Mouse (Mus musculus) myocyte (in vitro differentiated cells): Measurements from ENCODE around the gene Apom. TPM values are rescaled to one million over a fixed set of nuclear protein-coding genes. Genes with fewer than 3 reads are reported as not detected.

ENCODE experiments used
- H3K27me3 ChIP-seq: one replicate; pipeline ENCODE4 v1.6.1; 2011; ENCODE audit not compliant: control insufficient read depth, insufficient read depth, insufficient read length
- H3K36me3 ChIP-seq: one replicate; pipeline ENCODE4 v1.6.1; 2011; ENCODE audit not compliant: control insufficient read depth, insufficient read depth
- H3K4me2 ChIP-seq: one replicate; pipeline ENCODE4 v1.6.1; 2011; ENCODE audit warnings: low read depth, control low read depth
- H3K4me3 ChIP-seq: one replicate; pipeline ENCODE4 v1.5.1; 2011; ENCODE audit warnings: mild to moderate bottlenecking, control low read depth, moderate library complexity
- H3K79me2 ChIP-seq: one replicate; pipeline ENCODE4 v1.6.1; 2011; ENCODE audit not compliant: control insufficient read depth, insufficient read depth
- H3ac ChIP-seq: one replicate; pipeline ENCODE4 v1.6.1; 2011; ENCODE audit not compliant: control insufficient read depth, insufficient read length
- CEBPB ChIP-seq: IDR thresholded peaks from 2 replicates; pipeline ENCODE4 v1.6.1; 2011; ENCODE audit warnings: mild to moderate bottlenecking, moderate library complexity; ENCODE audit not compliant: poor library complexity, insufficient read depth, severe bottlenecking
- E2F4 ChIP-seq: IDR thresholded peaks from one replicate; pipeline ENCODE4 v1.6.1; 2011; ENCODE audit warnings: mild to moderate bottlenecking, control low read depth, moderate library complexity; ENCODE audit not compliant: insufficient read depth
- MAX ChIP-seq: IDR thresholded peaks from one replicate; pipeline ENCODE4 v1.6.1; 2011; ENCODE audit warnings: low read depth, mild to moderate bottlenecking, control low read depth
- MYOD1 ChIP-seq, 3 experiments: IDR thresholded peaks; one replicate each; pipeline ENCODE4 v1.6.1; 2011; ENCODE audit warnings: control low read depth in 2 of 3, low read depth in 2 of 3, mild to moderate bottlenecking in 2 of 3, moderate library complexity in 1 of 3; ENCODE audit not compliant: insufficient read length in 2 of 3, control insufficient read depth in 1 of 3
- MYOG ChIP-seq, 3 experiments: IDR thresholded peaks; one replicate each; pipeline ENCODE4 v1.6.1; 2011; ENCODE audit warnings: control low read depth in 2 of 3, low read depth in 2 of 3, mild to moderate bottlenecking in 2 of 3; ENCODE audit not compliant: insufficient read length in 2 of 3, control insufficient read depth in 1 of 3, insufficient read depth in 1 of 3
- POLR2A ChIP-seq: IDR thresholded peaks from one replicate; pipeline ENCODE4 v1.6.1; 2011; ENCODE audit warnings: low read depth, mild to moderate bottlenecking, control low read depth, moderate library complexity; ENCODE audit not compliant: insufficient read length
- POLR2AphosphoS2 ChIP-seq: IDR thresholded peaks from one replicate; pipeline ENCODE4 v1.6.1; 2011; ENCODE audit warnings: low read depth, control low read depth; ENCODE audit not compliant: insufficient read length
- REST ChIP-seq: IDR thresholded peaks from one replicate; pipeline ENCODE4 v1.6.1; 2011; ENCODE audit warnings: mild to moderate bottlenecking, control low read depth, moderate library complexity; ENCODE audit not compliant: insufficient read depth, insufficient read length
- SRF ChIP-seq: IDR thresholded peaks from one replicate; pipeline ENCODE4 v1.6.1; 2011; ENCODE audit warnings: low read depth; ENCODE audit not compliant: control insufficient read depth, insufficient read length
- TCF12 ChIP-seq: IDR thresholded peaks from one replicate; pipeline ENCODE4 v1.6.1; 2011; ENCODE audit warnings: mild to moderate bottlenecking, control low read depth; ENCODE audit not compliant: poor library complexity, insufficient read depth, severe bottlenecking
- TCF3 ChIP-seq: IDR thresholded peaks from one replicate; pipeline ENCODE4 v1.6.1; 2011; ENCODE audit warnings: low read depth, control low read depth; ENCODE audit not compliant: insufficient read length
- USF1 ChIP-seq: IDR thresholded peaks from one replicate; pipeline ENCODE4 v1.6.1; 2011; ENCODE audit warnings: low read depth, mild to moderate bottlenecking, control low read depth, moderate library complexity
- polyA plus RNA-seq: library from polyadenylated mRNA; unstranded; fragments of >200 nt; fragmentation: generic; extraction: Trizol; gene quantifications from one replicate; pipeline ENCODE4 v1.2.1, GENCODE M21; 2012; ENCODE audit warnings: missing spikeins

The Apom gene
- polyA plus RNA-seq, 1 experiment: 0.18 TPM

GRCm38 (mm10) chr17:35164568-35165450 lies 33.0 kb upstream of the Apom start, which contains the start of gene Prrc2a:
Gene Prrc2a, minus strand, starts transcription at chr17:35164897.
- peak within 1 kb of the TSS; percentile 83 for H3K4me3 ChIP-seq
- H3K36me3 ChIP-seq: peaks cover 22% of the 10 kb centered on the region
- H3K27me3 ChIP-seq: no peaks in the 10 kb centered on the region
- H3K79me2 ChIP-seq: peaks cover 53% of the 10 kb centered on the region
- TF ChIP-seq POLR2A (peak; percentile 77), SRF (no peak), MAX (no peak), POLR2AphosphoS2 (peak; percentile 85), USF1 (no peak), TCF3 (no peak), REST (no peak), TCF12 (no peak), MYOG (IDR thresholded peaks at IDR 0.05; ENCODE audit: control insufficient read depth in 1 of 3, insufficient read depth in 1 of 3, insufficient read length in 2 of 3, low read depth in 2 of 3) (no peak), E2F4 (no peak), MYOD1 (IDR thresholded peaks at IDR 0.05; ENCODE audit: control insufficient read depth in 1 of 3, insufficient read length in 2 of 3, low read depth in 2 of 3) (peak in 1 of 3 experiments; percentile 7), CEBPB (no peak)
- H3K4me2 ChIP-seq: peak within 1 kb of the TSS; percentile 96
- H3ac ChIP-seq: peak within 1 kb of the TSS; percentile 55

GRCm38 (mm10) chr17:35164218-35164567 lies 32.3 kb upstream of the Apom start:
- Histone ChIP-seq H3K4me3 (peak overlapping the region; percentile 83), H3K79me2 (peaks cover 58% of the 10 kb centered on the region), H3K4me2 (peak overlapping the region; percentile 93), H3ac (peak overlapping the region; percentile 55), H3K36me3 (peaks cover 24% of the 10 kb centered on the region), H3K27me3 (no peaks in the 10 kb centered on the region)
- TF ChIP-seq MAX (no peak), SRF (no peak), E2F4 (no peak), POLR2AphosphoS2 (no peak), TCF12 (no peak), TCF3 (no peak), MYOD1 (IDR thresholded peaks at IDR 0.05; ENCODE audit: control insufficient read depth in 1 of 3, insufficient read length in 2 of 3, low read depth in 2 of 3) (no peak), POLR2A (no peak), REST (no peak), MYOG (IDR thresholded peaks at IDR 0.05; ENCODE audit: control insufficient read depth in 1 of 3, insufficient read depth in 1 of 3, insufficient read length in 2 of 3, low read depth in 2 of 3) (no peak), USF1 (no peak), CEBPB (no peak)

- Histone ChIP-seq H3K27me3 (no peaks in the 10 kb centered on the region), H3K4me3 (peak overlapping the region; percentile 83), H3K4me2 (peak overlapping the region; percentile 93), H3ac (peak overlapping the region; percentile 55), H3K79me2 (peaks cover 61% of the 10 kb centered on the region), H3K36me3 (peaks cover 24% of the 10 kb centered on the region)
- TF ChIP-seq TCF3 (no peak), POLR2AphosphoS2 (no peak), TCF12 (no peak), POLR2A (no peak), MYOG (IDR thresholded peaks at IDR 0.05; ENCODE audit: control insufficient read depth in 1 of 3, insufficient read depth in 1 of 3, insufficient read length in 2 of 3, low read depth in 2 of 3) (no peak), REST (no peak), MAX (no peak), MYOD1 (IDR thresholded peaks at IDR 0.05; ENCODE audit: control insufficient read depth in 1 of 3, insufficient read length in 2 of 3, low read depth in 2 of 3) (no peak), E2F4 (no peak), SRF (no peak), USF1 (no peak), CEBPB (no peak)
Observed at GRCm38 (mm10) chr17:35163326-35164081, 31.7 kb upstream of the Apom start.

- peak overlapping the region; percentile 93 for H3K4me2 ChIP-seq
- H3ac ChIP-seq: no peak overlapping the region
- H3K79me2 ChIP-seq: peaks cover 62% of the 10 kb centered on the region
- H3K27me3 ChIP-seq: no peaks in the 10 kb centered on the region
- TF ChIP-seq POLR2AphosphoS2 (no peak), POLR2A (no peak), SRF (no peak), TCF12 (no peak), MYOD1 (IDR thresholded peaks at IDR 0.05; ENCODE audit: control insufficient read depth in 1 of 3, insufficient read length in 2 of 3, low read depth in 2 of 3) (no peak)
- peak overlapping the region; percentile 83 for H3K4me3 ChIP-seq
- peaks cover 31% of the 10 kb centered on the region for H3K36me3 ChIP-seq
Observed at GRCm38 (mm10) chr17:35162730-35163129, 30.9 kb upstream of the Apom start.
